Mouse (Mus musculus): ENCODE results near the gene Ppm1m.

The Ppm1m gene

DNA sequence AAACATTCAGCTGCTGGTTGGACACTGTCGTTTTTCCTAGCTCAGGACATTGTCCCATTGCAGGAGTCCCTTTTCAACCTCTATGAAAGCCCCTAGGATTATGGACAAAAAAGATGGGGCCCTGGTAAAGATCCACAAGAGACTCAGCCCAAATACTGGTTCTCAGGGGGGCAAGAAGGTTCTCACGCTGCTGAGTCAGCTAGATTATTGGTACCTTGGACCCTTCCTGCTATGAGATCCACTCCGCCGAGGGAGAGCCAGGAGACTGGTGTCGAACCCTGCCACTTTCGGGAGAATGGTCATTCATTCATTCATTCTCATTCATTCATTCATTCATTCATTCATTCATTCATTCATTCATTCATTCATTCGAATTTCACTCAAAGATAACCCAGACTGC, 17.4 kb upstream of the Ppm1m start:
- DNase-seq, result no peak

- DNase-seq, result no peak
Measured at GRCm38 (mm10) chr9:106215341-106216125, 16.0 kb upstream of the Ppm1m start.

- no peak for DNase-seq
Measured at GRCm38 (mm10) chr9:106212594-106212981, 13.0 kb upstream of the Ppm1m start.

GRCm38 (mm10) chr9:106211680-106212593, 12.4 kb upstream of the Ppm1m start:
- peak; percentile 79 to 85 for DNase-seq

DNA sequence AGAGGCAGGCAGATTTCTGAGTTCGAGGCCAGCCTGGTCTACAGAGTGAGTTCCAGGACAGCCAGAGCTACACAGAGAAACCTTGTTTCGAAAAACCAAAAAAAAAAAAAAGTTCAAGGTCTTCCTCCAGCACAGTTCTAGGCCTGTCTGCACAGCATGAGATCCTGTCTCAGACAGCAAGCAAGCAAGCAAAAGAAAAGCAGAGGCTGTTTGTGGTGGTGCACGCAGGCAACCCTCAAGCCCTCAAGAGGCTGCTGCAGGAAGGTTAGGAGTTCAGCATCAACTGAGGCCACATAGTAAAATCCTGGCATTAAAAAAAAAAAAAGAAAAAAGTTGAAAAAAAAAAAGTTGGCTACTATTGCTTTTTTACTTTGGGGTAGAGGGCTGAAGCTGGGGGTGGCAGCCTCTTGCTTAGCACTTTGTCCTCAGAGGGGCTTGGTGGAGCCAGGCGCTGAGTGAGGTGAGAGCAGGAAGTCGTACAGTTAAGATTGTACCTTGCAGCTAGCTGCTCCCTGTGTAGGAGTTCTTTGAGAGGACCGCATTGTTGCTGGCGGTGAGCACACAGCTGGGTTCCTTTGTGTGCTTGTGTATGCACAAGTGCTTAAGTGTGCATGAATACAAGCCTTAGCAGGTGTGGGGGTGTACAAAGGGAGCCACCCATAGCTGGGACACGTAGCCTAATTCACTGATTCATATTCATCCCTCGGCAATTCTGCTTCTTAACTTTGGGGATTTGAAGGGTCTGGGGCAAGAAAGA, 11.5 kb upstream of the Ppm1m start:
- peak in 1 of 2 experiments; percentile 38 for DNase-seq

DNA sequence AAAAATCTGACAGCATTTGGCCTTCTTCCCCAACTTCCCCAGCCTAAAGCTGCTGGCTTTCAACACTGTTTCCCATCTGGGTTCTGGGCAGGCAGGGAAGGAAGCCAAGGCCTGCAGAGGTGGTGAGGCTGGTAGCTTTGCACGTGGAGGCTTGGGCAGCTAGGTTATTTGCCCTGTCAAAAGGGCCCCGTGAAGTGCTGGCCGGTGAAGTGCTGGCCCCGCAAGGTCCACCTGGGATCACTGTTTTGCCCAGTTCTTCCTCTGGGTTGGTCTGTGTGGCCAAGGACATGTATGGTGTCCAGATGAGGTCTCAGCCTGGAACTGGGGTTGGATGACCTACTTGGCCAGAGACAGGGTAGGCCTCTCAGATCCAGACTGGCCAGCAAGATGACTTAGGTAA, 10.4 kb upstream of the Ppm1m start:
- no peak for DNase-seq

DNA sequence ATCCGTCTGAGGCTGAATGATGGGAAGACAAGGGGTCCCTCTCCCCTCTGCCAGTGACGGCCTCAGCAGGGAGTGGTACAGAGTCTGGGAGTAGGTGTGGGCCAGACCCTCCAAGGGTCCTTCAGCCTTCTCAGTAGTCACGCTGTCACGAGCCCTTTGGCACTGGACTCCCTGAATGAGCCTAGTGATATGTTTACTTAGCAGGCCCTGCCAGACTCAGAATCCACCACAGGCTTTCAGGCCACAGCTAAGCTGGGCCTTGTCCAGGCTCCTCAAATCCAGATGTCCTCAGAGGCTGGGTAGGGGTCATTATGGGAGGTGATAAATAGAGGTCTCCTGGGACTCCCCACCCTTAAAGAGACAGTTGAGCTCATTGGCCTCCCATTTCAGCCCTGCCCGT, 8.6 kb upstream of the Ppm1m start:
- DNase-seq, result peak in 1 of 2 experiments; percentile 46

DNA sequence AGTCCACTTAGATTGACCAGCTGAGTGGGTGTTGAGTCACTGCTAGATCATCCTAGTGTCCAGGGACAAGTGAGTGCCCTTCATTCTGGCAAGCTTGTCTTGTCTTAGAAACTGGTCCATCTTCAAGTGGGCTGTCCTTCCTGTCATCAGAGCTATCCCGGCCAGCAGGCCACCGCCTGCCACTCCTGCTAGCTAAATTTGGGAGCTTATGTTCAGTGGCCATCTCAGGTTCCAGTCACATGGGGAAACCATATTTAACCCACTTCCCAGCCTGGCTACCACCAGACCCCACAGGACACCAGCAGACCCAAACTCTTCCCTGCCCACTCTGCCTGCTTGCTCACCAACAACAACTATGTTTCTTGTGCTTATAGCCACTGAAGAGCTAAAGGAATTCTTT, 7.0 kb upstream of the Ppm1m start:
- no peak for DNase-seq

DNA sequence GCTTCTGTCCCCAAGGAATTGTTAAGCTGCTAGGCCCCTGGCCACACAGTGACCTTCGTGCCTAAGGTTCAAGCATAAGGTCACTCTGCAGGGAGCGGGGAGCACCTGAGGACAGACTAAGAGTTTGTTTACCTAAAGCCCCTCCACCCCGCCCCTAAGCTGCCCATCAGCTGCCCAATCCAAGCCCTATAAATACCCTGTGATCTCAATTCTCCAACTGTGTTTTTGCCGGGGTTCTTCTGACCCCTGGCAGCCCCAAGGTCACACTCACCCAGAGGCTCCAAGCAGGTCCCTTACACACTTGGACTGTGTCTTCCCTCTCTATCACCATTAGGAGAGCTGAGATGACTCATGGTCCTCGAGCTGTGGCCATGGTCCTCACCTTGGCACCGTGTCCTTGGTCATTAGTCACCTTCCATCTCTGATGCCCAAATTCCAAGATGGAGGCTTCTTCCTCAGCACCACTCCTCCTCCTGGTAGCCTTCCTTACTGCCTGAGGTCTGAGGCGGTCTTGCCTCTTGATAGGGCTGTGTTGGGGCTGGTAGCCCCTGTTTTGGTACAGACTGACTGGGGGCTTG, 6.3 kb upstream of the Ppm1m start:
- DNase-seq, result no peak

- no peak for DNase-seq
Measured at GRCm38 (mm10) chr9:106203990-106204851, 4.7 kb upstream of the Ppm1m start.

GRCm38 (mm10) chr9:106202819-106203636, 3.5 kb upstream of the Ppm1m start, which contains the start of gene Twf2:
Gene Twf2 (plus strand): TSS chr9:106203108.
- peak; percentile 90 to 93 for DNase-seq

DNA sequence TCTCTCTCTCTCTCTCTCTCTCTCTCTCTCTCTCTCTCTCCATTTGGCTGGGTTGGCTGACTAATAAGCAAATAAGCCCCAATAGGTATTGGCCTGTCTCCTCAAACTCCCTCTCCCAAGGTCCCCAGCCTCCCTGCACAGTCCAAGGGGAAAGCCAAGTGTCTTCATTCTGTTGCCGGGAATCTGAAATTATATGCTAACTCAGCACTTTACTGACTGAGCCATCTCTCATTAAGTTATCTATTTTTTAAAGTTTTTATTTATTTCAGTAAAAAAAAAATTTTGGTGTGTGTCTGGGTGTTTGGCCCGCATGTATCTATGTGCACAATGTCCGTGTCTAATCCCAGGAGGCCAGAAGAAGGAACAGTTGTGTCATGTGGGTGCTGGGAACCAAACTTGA, 2.3 kb upstream of the Ppm1m start:
- no peak for DNase-seq

DNA sequence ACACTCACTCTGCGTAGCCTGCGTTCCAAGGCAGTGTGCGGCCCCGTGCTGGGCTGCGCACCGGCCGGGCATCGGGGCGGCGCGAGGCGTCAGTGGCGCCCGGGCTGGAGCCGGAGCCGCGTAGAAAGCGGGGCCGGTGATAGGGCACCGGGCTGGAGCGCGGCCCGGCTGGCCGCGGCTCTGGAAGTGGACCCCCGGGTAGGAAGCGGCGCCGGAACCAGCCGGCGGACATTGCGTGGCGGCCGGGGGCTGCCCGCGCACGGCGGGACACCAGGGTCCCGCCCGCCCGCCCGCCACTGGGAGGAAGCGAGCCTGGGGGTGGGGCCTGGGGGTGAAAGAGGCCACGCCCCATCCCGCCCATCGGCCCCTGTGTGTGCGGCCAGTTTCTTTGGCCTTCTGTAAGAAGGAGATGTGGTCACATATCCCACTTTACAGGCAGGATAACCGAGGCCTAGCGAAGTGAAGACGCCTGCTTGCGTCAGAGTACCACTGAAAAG, 536 bp downstream of the Ppm1m start:
- DNase-seq, result peak; percentile 83 to 88

DNA sequence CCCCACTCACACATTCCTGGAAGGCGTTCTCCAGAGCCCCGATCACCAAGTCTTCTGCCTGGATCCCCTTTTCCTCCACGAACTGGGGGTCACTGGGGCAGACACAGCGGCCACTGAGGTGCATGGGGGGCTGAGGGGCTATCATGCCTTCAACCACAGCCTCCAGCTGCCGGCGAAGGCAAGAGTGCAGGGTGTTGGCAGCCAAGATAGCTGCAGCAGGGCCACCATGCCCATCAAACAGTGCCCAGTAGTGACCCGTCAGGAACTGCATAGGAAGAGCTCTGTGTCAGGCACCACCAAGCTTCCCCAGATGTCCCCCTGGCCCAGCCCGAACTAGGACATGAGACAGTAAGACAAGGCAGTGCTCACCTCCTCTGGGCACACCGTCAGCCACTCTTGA, 1.8 kb downstream of the Ppm1m start:
- DNase-seq, result no peak

GRCm38 (mm10) chr9:106197081-106197713, 2.3 kb downstream of the Ppm1m start:
- DNase-seq, result no peak

DNA sequence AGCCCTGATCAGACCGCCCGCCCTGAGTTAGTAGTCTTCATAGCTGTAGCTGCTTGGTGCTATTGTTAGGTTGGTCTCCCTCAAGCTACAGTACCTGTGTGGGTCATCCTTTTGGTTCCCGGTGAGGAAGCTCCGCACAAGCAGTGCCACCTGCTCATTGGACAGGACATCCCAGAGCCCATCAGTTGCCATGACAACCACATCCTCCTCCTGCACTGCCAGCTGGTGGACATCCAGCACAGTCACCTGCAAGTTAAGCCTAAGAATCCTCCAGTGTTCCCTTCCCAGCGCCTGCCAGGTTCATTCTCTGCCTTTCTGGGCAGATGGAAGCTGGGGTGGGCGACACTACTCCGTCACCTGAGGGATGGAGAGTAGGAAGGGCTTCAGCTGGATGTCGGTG, 3.9 kb downstream of the Ppm1m start:
- no peak for DNase-seq

DNA sequence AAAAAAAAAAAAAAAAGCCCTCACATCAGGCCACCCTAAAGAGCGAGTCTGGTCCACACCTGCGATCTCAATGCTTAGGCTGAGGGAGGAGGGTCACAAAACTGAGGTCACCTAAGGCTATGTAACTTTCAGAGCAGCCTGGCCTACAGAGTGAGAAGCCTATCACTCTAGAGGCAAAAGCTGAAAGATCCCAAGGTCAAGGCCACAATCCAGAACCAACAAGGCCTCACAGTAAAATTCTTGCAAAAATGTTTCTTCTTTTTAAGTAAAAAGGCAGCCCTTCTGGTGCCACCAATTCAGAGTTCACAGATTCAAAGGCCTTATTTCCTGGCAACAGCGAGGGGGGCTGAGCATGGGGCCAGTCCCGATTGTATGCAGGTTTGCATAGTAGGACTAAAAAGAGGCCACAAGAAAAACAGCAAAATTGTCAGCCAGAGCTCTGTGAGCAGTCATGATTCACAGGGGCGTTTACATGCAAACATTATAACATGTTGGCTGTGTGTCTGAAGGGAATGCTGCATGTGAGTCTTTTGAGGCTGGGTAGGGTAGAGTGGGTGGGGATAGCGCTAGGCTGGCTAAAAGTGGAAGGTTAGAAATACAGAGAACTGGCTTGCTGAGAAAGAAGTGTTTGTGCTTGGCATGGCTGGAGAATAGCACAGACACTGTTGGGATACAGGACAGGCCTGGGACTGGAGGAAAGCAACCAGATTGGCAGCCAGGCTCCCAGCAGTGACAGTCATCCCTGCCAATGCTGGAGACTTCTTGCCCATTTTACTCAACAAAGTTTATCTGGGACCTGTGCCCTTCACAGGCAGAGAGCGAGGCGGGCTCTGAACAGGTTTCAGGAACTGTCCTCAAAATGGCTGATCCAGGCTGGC, 5.4 kb downstream of the Ppm1m start:
- no peak for DNase-seq

- DNase-seq, result no peak
Measured at GRCm38 (mm10) chr9:106192998-106193397, 6.5 kb downstream of the Ppm1m start.

DNA sequence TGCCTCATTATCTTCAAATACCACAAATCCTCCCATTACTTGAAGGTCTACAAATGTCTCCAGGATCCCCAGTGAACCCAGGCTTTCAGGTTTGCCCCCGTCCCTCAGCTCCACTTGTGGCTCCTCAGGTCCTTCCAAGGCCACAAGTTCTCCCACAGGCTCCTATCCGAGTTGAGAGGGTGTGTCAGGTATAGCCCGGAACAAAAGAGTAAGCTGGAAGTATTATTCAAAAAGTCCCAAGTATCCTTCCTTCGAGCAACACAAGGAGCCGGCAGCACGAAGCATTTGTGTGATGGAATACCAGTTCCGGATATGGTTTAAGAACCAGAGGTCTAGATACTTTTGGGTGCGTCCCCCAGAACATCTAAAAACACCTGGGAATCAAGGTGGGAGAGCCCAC, 7.5 kb downstream of the Ppm1m start:
- DNase-seq, result no peak

Measured in lung, adult 18-20 months (tissue).